Mouse (Mus musculus): ENCODE results near the gene Tnfaip8l1. TPM values are rescaled to one million over a fixed set of nuclear protein-coding genes. Genes with fewer than 3 reads are reported as not detected.

Tnfaip8l1 gene
- total and polyA plus RNA-seq, 3 experiments = 4.0 to 5.5 TPM; not detected in 1

GRCm38 (mm10) chr17:56191266-56191665 is 29.0 kb downstream of the Tnfaip8l1 start:
- no peaks in the 10 kb centered on the region for H3K79me2 ChIP-seq (ENCODE audit: control insufficient read depth, insufficient read depth, low read length, poor library complexity)
- H3K36me3 ChIP-seq (ENCODE audit: control insufficient read depth in 1 of 2, insufficient read depth in 2 of 2, low read length in 2 of 2) = no peaks in the 10 kb centered on the region; a peak in 1 of 4 replicates
- no peak for DNase-seq (ENCODE audit: low read depth, low spot score)
- no peak overlapping the region for H3K27ac ChIP-seq (ENCODE audit: control insufficient read depth, low read depth, low read length)
- H3K4me1 ChIP-seq (ENCODE audit: control insufficient read depth in 1 of 2, insufficient read depth in 2 of 2, low read length in 2 of 2) = no peaks in the 10 kb centered on the region
- no peak for TF ChIP-seq RCOR1 (IDR thresholded peaks at IDR 0.05; ENCODE audit: low read depth, low read length)
- no peak for TF ChIP-seq NRF1 (IDR thresholded peaks at IDR 0.05; ENCODE audit: insufficient read depth, low read depth, low read length, poor library complexity, severe bottlenecking)
- no peak for TF ChIP-seq MAZ (IDR thresholded peaks at IDR 0.05; ENCODE audit: low read depth, low read length)
- TF ChIP-seq CHD2 (IDR thresholded peaks at IDR 0.05; ENCODE audit: low read length) = no peak
- TF ChIP-seq UBTF (IDR thresholded peaks at IDR 0.05; ENCODE audit: borderline replicate concordance, insufficient read depth, low read depth, low read length) = no peak
- TF ChIP-seq MAX (IDR thresholded peaks at IDR 0.05; ENCODE audit: low read length) = no peak
- no peak for TF ChIP-seq CHD1 (IDR thresholded peaks at IDR 0.05; ENCODE audit: low read depth, low read length)
- TF ChIP-seq MYC (IDR thresholded peaks at IDR 0.05; ENCODE audit: low read depth, low read length) = no peak
- TF ChIP-seq NELFE (IDR thresholded peaks at IDR 0.05; ENCODE audit: low read depth, low read length) = no peak
- TF ChIP-seq TBP (IDR thresholded peaks at IDR 0.05; ENCODE audit: low read depth, low read length) = no peak
- no peak for TF ChIP-seq E2F4 (IDR thresholded peaks at IDR 0.05; ENCODE audit: borderline replicate concordance, low read depth, low read length)
- TF ChIP-seq CTCF (IDR thresholded peaks at IDR 0.05 in 2 of 3, conservative IDR thresholded peaks at IDR 0.05 in 1 of 3; ENCODE audit: control insufficient read depth in 1 of 3, insufficient read depth in 1 of 3, low read depth in 2 of 3, low read length in 3 of 3, poor library complexity in 1 of 3, severe bottlenecking in 1 of 3) = no peak
- TF ChIP-seq JUND (IDR thresholded peaks at IDR 0.05; ENCODE audit: low read depth, low read length) = no peak
- TF ChIP-seq USF1 (IDR thresholded peaks at IDR 0.05; ENCODE audit: low read depth, low read length) = no peak
- TF ChIP-seq ZMIZ1 (IDR thresholded peaks at IDR 0.05; ENCODE audit: low read depth, low read length) = no peak
- no peak for TF ChIP-seq SIN3A (IDR thresholded peaks at IDR 0.05; ENCODE audit: low read length)
- no peaks in the 10 kb centered on the region for H3K9me3 ChIP-seq (replicated peaks; ENCODE audit: insufficient read depth, low read length)
- no peaks in the 10 kb centered on the region for H3K27me3 ChIP-seq (ENCODE audit: control insufficient read depth in 1 of 2, insufficient read depth in 2 of 2, low read length in 2 of 2)
- no peak overlapping the region for H3K4me3 ChIP-seq (ENCODE audit: control insufficient read depth in 1 of 2, insufficient read depth in 1 of 2, low read depth in 2 of 2, low read length in 2 of 2)
- no peak overlapping the region for H3K9ac ChIP-seq (ENCODE audit: control insufficient read depth, low read depth, low read length, poor library complexity, severe bottlenecking)

GRCm38 (mm10) chr17:56194357-56194756 is 32.1 kb downstream of the Tnfaip8l1 start:
- Histone ChIP-seq H3K27me3 (ENCODE audit: control insufficient read depth in 1 of 2, insufficient read depth in 2 of 2, low read length in 2 of 2) (no peaks in the 10 kb centered on the region), H3K4me1 (ENCODE audit: control insufficient read depth in 1 of 2, insufficient read depth in 2 of 2, low read length in 2 of 2) (no peaks in the 10 kb centered on the region), H3K4me3 (ENCODE audit: control insufficient read depth in 1 of 2, insufficient read depth in 1 of 2, low read depth in 2 of 2, low read length in 2 of 2) (no peak overlapping the region), H3K9ac (ENCODE audit: control insufficient read depth, low read depth, low read length, poor library complexity, severe bottlenecking) (no peak overlapping the region), H3K36me3 (ENCODE audit: control insufficient read depth in 1 of 2, insufficient read depth in 2 of 2, low read length in 2 of 2) (no peaks in the 10 kb centered on the region; a peak in 1 of 4 replicates), H3K79me2 (ENCODE audit: control insufficient read depth, insufficient read depth, low read length, poor library complexity) (no peaks in the 10 kb centered on the region), H3K9me3 (replicated peaks; ENCODE audit: insufficient read depth, low read length) (no peaks in the 10 kb centered on the region), H3K27ac (ENCODE audit: control insufficient read depth, low read depth, low read length) (no peak overlapping the region)
- TF ChIP-seq SIN3A (IDR thresholded peaks at IDR 0.05; ENCODE audit: low read length) = no peak
- TF ChIP-seq GATA1 (IDR thresholded peaks at IDR 0.05; ENCODE audit: low read depth, low read length) = no peak
- TF ChIP-seq POLR2AphosphoS2 (IDR thresholded peaks at IDR 0.05; ENCODE audit: low read length) = no peak
- no peak for TF ChIP-seq USF1 (IDR thresholded peaks at IDR 0.05; ENCODE audit: low read depth, low read length)
- no peak for TF ChIP-seq MEF2A (IDR thresholded peaks at IDR 0.05; ENCODE audit: extremely low read depth, insufficient replicate concordance, low read depth, low read length, poor library complexity, severe bottlenecking)
- TF ChIP-seq MYB (IDR thresholded peaks at IDR 0.05; ENCODE audit: low read depth, low read length) = no peak
- no peak for TF ChIP-seq NRF1 (IDR thresholded peaks at IDR 0.05; ENCODE audit: insufficient read depth, low read depth, low read length, poor library complexity, severe bottlenecking)
- TF ChIP-seq ELF1 (IDR thresholded peaks at IDR 0.05; ENCODE audit: low read depth, low read length) = no peak
- no peak for TF ChIP-seq RCOR1 (IDR thresholded peaks at IDR 0.05; ENCODE audit: low read depth, low read length)
- no peak for TF ChIP-seq ZNF384 (IDR thresholded peaks at IDR 0.05; ENCODE audit: low read depth, low read length)
- TF ChIP-seq KAT2A (conservative IDR thresholded peaks at IDR 0.05; ENCODE audit: low read depth, low read length) = no peak
- no peak for TF ChIP-seq SMC3 (IDR thresholded peaks at IDR 0.05; ENCODE audit: low read depth, low read length)
- TF ChIP-seq GABPA (IDR thresholded peaks at IDR 0.05; ENCODE audit: low read depth, low read length) = no peak
- TF ChIP-seq POLR2AphosphoS5 (IDR thresholded peaks at IDR 0.05; ENCODE audit: borderline replicate concordance, low read depth, low read length) = no peak
- DNase-seq (ENCODE audit: low read depth, low spot score) = no peak
